Mouse (Mus musculus) gonadal fat pad, adult 2 months (tissue): Measurements from ENCODE around the gene Tfip11. TPM values are rescaled to one million over a fixed set of nuclear protein-coding genes. Genes with fewer than 3 reads are reported as not detected.
"Not testable (repeated sequence)": the region's sequence is repeated elsewhere in the genome, so short reads cannot be mapped to it uniquely, and the experiment has no call there.

Source experiments
- DNase-seq: peaks from one replicate; pipeline ENCODE4 v3.0.0-alpha.2; 2012; ENCODE audit warnings: low read depth
- polyA plus RNA-seq: library from polyadenylated mRNA; depleted of rRNA; stranded (reverse); fragments of >200 nt; gene quantifications from 2 replicates; pipeline ENCODE4 v1.2.3, GENCODE M21; 2012

Gene Tfip11
- polyA plus RNA-seq, 1 experiment: 29.1 TPM

DNA sequence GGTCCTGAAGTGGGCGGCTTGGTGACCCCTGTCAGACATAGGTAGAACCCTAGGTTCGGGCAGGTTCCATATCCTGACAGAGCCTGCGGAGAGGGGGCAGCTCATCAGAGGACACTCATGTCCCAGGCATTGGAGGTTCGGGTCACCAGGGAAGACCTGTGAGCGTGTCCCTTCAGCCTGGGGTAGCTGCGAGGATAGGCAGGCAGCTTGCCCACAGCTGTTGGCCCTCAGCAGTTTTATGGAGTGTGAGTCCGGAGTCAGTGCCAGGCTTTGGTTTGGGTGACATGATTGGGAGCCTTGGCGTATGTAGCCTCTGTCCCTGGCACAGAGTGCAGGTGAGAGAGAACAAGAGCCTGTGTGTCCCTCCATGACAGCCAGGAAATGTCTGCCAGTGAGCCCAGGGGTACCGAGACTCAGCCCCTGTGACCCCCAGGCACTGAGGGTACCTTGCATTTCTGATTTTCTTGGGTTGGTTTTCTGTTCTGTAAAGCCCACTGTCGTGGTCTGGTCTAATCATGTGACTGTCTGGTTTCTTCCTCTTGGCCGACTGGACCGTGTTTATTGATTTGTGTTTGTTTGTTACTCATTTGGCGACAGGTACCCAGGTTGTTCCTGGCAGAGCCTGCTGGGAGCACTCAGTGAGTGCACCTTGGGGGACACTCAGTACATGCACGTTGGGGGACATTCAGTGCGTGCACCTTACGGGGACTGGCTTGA is 36.2 kb upstream of the Tfip11 start:
- DNase-seq: no peak

DNA sequence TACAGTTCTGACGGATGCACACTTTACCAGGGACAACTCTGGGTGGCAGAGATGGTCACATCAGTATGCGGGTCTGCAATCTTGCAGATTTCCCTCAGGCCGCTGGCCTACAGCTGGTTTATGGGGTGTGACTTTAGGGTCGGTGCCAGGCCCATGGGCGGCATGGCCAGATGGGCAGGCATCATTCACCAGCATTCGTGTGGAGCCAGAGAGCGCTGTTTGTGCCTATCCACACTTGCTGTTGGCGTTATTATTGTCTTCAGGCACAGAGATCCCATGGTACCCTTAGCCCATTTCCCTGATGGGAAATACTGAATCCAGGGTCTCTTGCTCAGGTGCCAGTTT is 35.6 kb upstream of the Tfip11 start:
- DNase-seq: no peak

DNA sequence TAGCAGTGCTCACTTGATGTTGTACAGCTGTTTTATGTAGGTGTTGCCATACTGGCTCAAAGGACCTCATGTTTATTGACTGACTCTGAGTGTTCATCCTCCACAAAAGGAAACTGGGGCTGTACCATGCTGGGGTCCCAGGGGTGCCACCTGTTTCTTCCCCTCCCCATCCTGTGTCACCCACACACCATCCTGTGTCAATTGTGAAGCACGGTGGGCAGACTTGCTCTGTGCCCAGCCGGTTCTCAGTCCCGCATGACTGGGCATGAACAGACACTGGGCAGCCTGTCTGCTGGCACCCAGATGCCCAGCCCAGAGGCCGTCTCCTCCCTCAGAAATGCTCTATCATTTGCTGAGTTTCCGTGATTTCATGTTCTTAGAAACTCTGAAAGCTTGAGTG is 34.3 kb upstream of the Tfip11 start:
- no peak for DNase-seq

DNA sequence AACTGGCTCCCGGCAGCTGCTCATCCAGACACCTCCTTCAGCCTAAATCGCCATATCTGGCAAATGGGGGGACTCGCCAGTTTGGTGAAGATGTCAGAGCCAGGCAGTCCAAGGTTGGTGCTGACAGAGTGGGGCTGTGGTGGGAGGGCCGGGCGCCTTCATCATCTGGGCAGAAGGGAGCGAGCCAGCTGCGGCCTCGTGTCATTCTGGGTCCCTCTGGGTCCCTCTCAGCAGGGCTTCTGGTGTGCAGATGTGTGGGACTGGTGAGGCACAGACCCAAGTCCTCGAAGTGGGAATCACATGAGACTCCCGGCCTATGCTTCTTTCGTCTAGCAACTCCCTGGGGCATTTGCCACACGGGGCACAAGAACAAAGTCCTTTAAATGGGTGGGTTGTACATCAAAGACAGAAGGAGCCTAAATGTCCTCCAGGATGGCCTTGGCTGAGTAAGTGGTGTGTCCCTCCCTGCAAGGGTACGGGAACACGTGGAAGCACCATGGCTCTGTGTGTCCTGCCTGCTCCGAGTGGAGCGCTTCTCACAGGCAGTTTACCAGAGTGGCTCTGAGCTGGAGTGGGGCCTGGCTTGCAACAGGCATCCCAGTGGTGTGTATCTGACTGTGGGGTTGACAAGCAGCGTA is 33.7 kb upstream of the Tfip11 start:
- no peak for DNase-seq

DNA sequence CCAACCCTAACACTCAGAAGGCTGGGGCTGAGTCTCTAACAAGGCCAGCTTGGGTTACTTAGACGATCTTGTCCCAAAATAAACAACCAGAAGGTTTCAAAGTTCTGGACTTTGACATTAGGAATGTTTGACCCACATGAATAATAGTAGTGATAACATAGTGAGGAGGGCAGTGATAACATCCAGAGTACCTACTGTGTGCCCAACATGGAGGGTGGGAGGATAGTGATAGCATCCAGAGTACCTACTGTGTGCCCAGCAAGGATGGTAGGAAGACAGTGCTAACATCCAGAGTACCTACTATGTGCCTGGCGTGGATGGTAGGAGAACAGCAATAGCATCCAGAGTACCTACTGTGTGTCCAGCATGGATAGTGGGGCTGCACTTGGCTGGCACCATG is 32.4 kb upstream of the Tfip11 start:
- no peak for DNase-seq

DNA sequence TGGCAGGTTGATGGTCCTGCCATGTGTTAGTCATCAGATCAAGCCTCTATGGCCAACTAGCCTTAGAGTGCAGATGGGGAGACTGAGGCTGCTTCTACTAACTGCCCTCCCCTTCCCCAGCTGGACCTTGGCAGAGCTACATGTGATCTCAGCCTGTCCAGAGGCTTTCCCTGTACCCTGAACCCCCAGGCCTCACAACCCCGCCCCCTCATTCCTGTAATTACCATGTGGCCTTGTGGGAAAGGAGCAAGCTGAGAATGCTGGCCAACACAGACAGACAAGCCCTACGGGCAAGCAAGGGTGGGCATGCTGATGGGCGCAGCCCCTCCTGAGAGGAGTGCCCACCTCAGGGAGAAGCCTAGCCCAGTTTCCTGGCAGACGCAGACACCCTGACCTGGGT is 31.5 kb upstream of the Tfip11 start:
- no peak for DNase-seq

DNA sequence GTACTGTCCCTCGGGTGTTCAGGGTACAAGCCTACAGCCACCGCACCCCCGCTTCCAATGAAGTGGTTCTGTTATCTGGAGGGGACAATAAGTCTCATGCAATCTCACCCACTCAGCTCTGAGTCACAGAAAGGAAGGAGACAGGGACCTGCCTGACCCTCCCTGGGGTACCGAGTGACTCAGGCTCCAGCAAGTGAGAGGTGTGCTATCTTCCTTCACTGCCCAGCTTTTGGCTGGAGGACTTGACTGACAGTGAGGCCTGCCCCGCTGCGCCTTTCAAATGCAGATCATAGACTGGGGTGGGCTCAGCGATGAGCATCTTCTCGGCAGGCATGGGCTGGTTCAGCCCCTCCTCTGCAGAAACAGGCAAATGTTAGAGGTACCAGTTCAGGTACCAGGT is 31.0 kb upstream of the Tfip11 start:
- DNase-seq: no peak

DNA sequence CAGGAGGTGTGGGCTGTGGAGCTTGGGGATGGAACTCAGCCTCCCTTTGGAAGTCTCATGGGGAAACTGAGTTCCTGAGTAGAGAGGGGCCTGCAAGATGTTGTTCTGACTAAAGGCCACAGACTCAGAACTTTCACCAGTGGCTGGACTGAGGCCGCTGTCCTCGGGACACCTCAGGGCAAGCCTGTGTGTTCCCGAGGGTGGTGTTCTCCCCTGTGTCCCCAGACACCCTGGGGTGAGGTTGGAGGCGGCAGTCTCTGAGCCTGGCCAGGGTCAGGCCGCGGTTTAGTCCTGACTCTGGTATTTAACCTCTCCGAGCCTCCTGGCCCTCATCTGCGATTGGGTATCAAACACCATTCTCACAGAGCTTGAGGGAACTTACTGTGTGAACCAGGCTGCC is 30.6 kb upstream of the Tfip11 start:
- DNase-seq: no peak

DNA sequence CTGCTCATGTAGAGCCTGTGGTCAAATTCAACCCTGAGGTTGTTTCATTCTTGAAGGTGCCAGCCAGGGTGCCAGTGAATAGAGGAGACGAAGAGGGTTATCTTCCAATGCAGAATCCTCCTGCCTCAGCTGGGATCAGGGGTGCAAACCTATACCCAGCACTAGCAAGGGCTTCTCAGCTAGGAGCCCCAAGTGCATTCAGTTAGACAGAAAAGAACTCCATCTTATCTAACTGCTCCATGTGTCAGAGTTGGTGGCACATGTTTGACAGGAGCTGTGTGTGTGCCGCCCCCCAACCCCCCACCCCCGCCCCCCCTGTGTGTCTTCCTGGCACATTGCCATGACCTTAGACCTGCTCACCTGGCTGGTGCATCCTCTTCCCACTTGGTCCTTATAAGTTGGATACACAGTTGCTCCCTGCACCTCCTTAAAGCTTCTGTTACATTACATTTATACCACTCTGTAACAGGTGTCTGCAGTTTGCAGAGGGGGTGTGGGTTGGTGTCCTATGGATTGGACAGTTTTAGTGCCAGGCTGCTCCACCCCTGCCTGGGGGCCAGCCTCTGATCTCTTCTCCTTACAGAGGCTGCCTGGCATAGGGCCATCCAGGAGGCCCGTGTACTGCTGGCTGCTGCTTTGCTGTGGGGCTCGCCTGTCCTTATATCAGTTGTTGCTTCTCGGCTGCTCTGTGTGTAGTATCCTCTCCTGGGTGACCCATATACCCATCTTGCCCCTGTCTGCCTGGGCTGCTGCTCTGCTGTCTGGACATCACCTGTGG is 29.6 kb upstream of the Tfip11 start:
- no peak for DNase-seq

DNA sequence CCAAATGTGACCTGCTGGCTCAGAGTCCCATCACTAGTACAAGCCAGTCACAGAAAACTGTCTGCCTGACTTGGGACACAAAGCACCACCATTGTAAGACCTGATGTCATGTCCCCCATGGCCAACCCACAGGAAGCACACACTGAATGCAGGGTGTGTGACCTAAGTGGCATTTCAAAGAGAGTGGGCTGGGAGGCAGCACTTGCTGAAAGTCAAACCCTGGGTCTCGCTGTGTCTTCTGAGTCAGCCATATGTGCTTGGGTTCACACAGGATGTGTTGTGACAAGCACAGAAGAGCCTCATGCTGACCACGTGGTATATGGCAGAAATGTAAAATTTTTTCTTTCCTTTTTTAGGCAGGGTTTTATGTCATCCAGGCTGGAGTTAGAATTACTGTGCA is 28.9 kb upstream of the Tfip11 start:
- DNase-seq: no peak

DNA sequence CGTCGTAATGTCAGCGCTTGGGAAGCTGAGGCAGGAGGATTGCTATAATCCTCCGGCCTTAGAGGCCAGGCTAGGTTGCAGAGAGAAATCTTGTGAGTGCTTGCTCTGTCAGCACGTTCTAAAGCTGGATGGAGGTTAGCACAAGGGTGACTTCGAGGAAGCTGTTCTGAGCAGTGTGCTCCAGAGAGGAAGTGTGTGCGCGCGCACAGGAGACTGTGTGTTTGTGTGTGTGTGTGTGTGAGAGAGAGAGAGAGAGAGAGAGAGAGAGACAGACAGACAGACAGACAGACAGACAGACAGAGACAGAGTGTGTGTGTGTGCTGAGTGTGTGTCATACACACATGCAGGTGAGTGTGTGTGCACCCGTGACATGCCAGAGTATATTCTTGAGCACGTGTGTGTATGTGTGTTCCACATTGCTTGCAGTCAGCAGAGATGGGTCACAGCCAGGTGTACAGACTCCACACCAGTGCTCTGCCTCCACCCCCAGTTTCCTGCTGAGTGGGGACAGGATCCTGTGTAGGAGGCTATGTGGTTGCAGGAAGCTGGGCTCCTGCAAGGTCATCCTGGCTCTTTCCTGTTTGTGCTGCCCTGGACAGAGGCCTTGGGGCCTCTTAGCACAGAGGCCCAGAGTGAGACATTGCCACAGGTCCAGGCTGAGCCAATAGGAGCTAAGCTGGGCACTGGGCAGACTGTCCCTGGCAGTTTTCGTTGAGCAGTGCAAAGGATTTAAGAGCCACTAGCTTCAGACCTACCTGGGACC is 27.8 kb upstream of the Tfip11 start:
- DNase-seq: no peak

DNA sequence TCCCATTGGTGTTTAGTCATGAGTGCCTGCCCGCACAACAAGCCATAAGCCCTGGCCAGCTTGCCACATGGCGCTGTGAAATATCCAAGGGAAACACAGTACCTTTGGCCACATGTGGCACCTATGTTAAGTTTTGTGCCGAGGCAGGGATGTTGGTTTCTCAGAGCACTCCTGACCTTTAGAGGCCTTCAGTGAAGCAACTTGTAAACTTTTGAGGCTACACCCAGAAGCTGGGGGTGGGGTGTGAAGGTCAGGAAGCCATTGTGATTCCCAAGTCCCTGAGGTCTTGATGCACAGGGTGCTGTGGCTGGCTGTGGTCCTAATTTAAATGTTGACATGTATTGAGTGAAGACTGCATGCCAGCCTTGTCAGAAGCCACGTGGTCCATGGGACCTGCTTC is 26.8 kb upstream of the Tfip11 start:
- no peak for DNase-seq

DNA sequence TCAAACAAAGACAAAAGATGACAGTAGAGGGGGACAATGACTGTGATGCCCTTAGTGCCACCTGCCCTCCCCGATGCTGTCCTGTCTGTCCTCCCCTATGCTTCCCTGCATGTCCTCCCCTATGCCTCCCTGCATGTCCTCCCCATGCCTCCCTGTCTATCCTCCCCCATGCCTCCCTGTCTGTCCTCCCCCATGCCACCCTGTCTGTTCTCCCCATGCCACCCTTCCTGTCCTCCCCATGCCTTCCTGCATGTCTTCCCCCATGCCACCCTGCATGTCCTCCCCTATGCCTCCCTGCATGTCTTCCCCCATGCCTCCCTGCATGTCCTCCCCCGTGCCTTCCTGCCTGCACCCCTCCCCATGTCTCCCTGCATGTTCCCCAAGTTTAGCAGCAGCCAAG is 26.0 kb upstream of the Tfip11 start:
- DNase-seq: no peak

DNA sequence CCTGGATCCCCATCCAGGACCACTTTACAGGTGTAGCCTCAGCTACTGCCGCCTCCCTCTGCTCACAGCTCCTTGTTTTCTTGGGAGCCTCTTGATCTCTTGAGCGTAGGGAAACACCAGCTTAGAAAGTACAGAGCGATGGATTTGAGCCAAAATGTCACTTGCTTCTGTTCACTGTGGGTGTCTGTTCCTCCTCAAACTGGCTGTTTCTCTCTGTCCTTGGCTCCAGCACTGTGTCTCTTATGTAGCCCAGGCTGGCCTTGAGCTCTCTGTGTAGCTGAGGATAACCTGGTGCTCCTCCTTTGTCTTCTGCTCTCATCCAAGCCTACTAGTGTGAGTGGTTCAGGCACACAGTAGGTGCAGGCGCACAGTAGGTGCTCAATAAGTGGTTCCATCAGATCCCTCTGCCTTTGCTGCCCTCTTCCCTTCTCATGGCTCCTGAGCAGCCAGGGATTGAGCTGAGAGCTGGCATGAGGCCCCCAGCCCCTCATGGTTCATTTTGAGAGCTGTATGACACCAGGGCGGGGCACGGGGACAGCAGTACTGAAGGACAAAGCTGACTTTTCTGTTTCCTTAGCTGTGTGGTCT is 25.3 kb upstream of the Tfip11 start:
- DNase-seq: no peak

DNA sequence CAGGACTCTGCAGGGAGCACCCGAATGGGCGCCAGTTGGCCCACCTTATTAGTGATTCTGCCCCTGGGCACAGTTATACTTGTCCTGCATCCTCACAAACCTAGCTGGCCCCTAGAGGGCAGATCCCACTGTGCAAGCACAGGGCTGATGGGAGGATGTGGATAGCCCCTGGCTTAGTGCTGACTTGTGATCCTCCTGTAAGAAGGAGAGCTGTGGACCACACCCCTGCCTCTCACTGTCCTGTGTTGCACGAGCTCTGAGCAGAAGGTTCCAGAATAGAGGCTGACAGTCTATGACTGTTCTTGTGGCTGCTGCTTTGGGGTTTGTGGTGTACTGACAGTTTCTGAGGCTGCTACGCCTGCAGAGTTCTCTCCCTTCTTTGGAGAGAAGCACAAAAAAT is 24.5 kb upstream of the Tfip11 start:
- no peak for DNase-seq

DNA sequence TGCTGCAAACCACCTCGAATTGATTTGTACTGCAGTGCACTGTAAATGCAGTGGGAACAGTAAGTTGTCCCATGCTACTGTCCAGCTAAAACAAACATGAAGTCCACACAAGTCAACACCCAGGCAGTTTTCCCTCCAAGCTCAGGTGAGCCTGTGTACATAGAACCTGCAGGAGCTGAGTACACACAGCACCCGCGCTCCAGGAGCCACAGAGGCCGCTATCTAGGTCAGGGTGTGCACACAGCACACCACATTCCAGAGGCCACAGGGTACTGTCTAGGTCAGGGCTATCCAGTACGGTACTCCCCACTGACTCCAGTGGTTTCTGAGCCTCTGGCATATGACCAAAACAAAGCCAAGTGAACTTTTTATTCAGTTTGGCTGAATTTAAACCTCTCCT is 23.8 kb upstream of the Tfip11 start:
- DNase-seq: no peak

DNA sequence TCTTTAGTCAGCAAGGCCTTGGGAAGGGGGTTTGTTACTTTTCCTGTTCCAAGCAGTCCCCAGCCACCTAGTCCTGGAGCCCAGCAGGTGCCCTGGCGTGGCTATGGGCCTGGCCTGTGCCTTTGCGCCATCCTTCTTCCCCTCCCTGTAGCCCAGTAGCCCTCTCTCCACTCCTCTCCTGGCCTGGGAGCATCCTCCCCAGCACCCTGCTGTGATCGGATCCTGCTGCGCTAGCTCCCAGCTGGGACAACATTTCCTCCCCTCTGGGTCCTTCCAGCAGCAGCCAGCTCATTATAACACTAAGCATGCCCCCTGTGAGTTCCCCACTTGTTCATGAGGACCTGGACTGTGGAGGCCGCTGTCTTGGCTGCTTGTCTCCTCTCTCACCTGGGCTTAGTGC is 20.3 kb upstream of the Tfip11 start:
- no peak for DNase-seq

DNA sequence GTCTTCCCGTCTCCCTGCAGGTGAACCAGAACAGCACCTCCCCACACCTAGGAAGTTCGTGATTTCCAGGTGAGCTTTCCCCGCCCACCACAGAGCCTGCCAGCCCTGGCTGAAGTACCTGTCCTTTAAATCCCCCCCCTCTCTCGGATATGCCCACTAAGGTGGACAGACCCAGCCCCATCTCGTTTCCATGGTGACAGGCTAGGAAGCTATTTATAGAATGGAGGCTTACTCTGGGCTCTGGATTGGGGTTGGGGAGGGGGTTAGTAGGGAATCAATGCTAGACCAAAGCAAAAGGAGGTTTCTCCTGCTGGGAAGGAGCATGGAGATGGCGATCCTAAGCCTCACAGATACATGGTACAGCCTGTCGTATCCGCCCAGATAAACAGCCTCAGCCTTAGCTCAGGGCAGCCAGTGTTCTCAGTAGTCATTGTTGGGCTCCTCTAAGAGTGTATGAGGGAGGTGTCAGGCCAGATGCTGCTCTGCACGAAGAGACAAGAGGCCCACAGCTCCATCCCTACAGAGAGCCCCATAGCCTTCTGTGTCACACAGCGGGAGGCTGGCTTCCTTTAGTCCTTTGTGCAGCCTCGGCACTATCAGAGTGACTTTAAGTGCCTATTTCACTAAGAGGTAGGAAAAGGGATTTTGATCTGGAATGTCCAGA is 12.8 kb upstream of the Tfip11 start:
- no peak for DNase-seq

DNA sequence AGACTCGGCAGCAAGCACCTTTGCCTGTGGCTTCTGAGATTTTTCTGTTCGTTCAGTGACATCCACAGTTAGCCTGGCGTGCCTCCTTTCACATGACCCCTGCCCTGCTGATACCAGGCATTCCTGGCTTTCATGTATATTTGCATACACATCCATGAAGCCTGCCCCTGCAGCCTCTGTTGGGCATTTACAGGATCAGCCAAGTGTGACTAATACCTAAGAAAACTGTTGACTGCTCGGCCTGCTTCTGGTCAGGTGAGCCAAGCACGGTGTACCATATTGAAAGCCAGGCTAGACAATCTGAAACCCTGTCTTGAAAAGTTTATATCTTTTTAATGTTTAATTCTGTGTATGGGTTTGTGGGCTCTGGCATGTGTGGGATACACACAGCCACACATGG is 9.7 kb upstream of the Tfip11 start:
- no peak for DNase-seq

DNA sequence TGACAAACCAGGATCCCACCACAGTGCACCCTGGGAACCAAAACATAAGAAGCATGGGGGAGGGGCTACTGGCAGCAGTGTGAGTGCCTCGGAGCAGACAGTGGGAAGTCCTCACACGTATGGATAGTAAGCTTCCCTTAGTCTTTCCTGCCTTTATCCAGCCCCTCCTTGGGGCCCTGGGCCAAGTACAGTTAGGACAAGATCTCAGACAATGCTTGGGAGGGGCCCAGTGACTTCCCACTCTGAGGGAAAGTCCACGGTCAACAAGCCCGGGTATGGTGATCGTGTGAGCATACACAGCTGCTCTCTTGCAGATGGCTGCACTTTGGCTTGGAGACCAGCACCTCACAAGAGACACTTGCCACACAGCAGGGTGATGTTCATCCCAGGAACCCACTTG is 8.8 kb upstream of the Tfip11 start:
- DNase-seq: no peak

DNA sequence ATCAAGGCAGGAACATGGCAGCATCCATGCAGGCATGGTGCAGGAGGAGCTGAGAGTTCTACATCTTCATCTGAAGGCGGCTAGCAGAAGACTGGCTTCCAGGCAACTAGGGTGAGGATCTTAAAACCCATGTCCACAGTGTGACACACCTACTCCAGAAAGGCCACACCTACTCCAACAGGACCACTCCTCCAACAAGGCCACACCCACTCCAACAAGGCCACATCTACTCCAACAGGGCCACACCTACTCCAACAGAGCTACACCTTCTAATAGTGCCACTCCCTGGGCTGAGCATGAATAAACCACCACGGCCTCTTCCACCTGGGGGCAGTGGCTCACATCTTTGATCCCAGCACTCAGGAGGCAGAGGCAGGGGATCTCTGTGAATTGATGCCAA is 6.8 kb upstream of the Tfip11 start:
- not testable (repeated sequence) for DNase-seq

DNA sequence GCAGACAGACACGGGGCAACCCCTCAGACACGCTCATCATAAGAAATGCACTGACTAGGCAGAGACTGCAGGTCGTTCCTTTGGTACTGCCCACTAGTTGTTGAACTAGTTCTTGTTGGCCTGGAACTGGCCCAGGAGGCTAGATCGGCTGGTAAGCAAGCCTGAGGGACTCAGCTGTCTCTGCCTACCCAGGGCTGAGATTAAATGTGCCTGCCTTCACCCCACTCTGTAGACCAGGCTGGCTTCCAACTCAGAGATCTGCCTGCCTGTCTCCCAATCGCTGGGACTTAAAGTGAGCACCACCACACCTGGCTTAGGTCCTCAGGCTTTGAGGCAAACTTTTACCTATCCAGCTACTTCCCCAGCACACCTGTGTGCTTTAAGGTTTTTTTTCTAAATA is 5.8 kb upstream of the Tfip11 start:
- DNase-seq: no peak
